Mouse (Mus musculus): ENCODE measurements around the gene Sin3a.

DNA sequence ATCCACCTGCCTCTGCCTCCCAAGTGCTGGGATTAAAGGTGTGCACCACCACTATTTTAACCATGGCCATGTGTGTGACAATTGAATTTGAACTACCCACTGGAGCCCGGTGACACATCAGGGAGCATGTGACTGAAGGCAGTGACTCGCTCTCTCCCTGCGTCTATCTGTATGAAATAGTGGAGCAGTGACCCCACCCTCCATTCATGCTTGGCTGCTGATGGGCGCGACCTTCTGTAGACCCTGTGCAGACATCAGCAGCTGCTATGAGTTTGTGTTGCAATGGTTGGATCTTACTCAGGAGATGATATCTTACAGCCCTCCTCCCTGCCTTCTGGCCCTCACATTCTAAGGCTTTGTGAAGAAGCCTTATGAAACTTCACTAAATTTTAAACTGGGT lies 96.6 kb downstream of the Sin3a start:
- TF ChIP-seq CTCF (IDR thresholded peaks at IDR 0.05; ENCODE audit: low read depth, low read length) (no peak), POLR2A (IDR thresholded peaks at IDR 0.05; ENCODE audit: borderline replicate concordance, low read depth, low read length) (no peak)

Data from bone marrow macrophage, adult 2 months (primary cell).